Mouse (Mus musculus) CH12F3 (cell line): Measurements from ENCODE around the gene Cacul1.

ENCODE experiments used
- in situ Hi-C: fragments of 300-500 bp; cut with MboI; formaldehyde crosslinking; loops from 2 replicates; pipeline ENCODE4 v1.14.3; 2020; ENCODE audit warnings: low sequenced_read_pairs

The Cacul1 gene

DNA sequence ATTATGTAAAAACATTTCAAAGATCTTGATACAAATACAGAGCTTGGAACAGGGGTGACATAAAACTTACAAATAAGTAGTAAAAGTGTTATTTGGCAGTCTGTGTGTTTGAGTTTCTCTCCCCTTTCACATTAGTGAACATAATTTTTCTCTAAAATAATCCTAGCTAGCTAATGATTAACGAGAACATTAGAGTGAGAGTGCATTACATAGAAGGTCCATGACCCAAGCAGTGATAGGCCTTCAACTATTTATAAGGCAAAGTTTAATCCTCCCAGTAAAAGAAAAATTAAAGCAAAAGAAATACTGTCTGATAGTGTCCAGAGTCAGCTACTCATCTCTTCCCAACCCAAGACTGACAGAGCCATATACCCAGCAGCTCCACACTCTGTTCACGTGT, 48.9 kb downstream of the Cacul1 start:
- in situ Hi-C loops: no loop called here

GRCm38 (mm10) chr19:60530171-60530570, 50.7 kb downstream of the Cacul1 start:
- in situ Hi-C loops: no loop called here

GRCm38 (mm10) chr19:60529302-60529701, 51.5 kb downstream of the Cacul1 start:
- in situ Hi-C loops: no loop called here

DNA sequence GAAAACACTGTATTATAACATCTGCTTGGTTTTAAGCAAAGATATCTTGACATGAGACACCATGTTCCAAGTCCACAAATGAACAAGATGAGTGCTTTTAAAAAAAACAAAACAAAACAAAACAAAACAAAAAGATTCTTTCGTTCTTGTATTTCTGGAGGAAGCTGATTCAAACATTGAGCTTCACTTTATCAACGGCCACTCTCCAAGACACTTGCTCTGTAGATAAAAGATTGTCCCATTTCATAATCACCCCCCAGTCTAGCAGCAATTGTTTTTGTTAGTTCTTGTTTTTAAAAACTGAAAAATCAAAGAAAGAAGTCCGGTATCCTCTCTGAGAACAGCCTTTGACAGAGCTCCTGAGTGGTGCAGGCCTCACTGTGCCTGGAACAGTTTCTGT, 52.2 kb downstream of the Cacul1 start:
- in situ Hi-C loops: no loop called here

GRCm38 (mm10) chr19:60526876-60527275, 53.9 kb downstream of the Cacul1 start:
- in situ Hi-C loops: no loop called here

GRCm38 (mm10) chr19:60525086-60525485, 55.7 kb downstream of the Cacul1 start:
- in situ Hi-C loops: no loop called here

DNA sequence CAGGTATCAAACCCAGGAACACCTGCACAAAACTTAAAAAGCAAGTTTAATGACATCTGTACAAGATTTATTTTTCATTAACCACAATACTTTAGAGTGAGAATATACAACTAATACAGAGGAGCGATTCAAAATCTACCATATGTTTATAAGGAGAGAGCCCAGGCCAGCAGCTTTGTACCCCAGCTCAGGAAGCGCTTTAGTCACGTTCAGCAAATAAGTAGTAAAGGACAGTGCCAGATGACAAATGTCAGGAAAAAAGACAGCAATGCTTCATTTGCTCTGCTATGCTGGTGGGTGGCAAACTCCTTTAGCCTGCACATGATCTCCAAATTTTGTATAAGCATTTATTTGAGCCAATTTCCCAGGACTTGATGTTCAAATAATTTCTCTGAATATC, 56.1 kb downstream of the Cacul1 start:
- in situ Hi-C loops: no loop called here

DNA sequence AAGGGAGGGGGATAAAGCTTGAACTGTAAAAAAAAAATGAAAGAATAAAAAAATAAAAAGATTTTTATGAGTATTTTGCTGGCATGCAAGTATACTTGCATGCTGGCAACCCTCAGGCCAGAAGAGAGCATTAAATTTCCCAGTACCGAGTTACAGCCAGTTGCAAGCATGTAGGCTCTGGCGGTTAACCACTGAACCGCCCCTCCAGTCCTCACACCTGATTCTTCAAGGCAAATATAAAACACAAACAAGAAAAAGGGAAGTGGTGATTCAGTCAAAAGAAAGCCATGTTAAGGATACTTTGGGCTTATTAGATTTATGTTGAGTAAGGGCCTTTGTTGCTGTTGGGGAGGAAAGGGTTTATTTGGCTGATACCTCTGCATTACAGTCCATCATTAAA, 60.7 kb downstream of the Cacul1 start:
- in situ Hi-C loops: no loop called here

DNA sequence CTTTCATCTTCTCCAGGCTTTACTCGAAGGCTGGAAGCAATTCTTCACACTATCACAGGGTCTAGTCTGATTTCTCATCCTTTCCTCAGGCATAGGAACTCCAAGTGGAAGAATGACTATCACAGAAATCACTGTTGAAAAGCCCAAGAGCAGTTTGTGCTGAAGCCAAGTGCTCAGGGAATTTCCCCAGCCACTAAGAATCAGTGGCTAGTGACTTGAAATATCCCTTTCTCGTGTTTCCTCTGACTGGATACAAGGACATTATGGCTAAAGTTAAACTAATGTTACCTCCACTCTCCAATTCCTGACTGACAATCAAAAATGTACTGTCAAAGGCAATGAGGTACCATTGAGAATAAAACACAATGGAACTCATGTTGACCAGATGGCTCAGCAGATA, 65.8 kb downstream of the Cacul1 start:
- in situ Hi-C loops: no loop called here

DNA sequence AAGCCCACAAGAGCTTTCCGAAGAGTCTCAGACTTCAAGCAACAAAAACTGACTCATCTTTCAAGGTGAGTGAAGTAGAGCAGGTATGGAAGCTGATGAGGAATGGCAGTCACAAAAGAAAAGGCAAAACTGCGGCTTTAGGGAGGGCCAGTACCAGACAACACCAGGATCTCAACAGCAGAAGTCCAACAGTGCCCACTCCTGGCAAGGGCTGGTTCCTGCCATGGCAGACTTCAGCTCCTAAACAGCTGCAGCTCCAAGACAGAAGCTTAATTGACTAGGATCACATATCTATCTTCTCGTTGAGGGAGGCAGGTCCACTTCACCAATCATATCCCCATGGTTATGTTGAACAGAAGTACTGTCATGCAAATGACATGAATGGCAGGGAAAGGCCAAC, 67.4 kb downstream of the Cacul1 start:
- in situ Hi-C loops: no loop called here

- in situ Hi-C loops: no loop called here
These were observed 80.6 kb downstream of the Cacul1 start for GRCm38 (mm10) chr19:60500209-60500608.

DNA sequence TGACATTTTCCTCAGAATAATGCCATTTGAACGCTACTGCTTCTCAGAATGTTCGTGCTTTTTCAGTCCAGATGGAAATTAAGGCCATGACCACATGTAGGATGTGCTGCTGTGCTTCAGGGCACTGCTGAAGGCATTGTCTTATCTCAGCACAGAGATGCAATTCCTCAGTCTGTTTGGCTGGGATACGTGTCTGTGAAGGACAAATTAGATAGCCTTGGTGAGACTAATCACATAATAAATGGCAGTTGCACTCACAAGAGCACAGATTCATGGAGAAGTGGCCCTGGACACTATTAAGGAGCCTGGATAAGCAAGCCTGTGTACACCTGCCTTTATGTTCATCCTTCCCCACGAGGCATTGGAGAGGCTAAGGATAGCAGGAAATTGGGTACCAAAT, 83.7 kb downstream of the Cacul1 start:
- in situ Hi-C loops: no loop called here

- in situ Hi-C loops: no loop called here
These were observed 85.1 kb downstream of the Cacul1 start for GRCm38 (mm10) chr19:60495772-60496171.

- in situ Hi-C loops: no loop called here
These were observed 91.3 kb downstream of the Cacul1 start for GRCm38 (mm10) chr19:60489566-60489965.

GRCm38 (mm10) chr19:60485261-60485660, 95.6 kb downstream of the Cacul1 start:
- in situ Hi-C loops: no loop called here

GRCm38 (mm10) chr19:60478859-60479258, 102.0 kb downstream of the Cacul1 start:
- in situ Hi-C loops: no loop called here

DNA sequence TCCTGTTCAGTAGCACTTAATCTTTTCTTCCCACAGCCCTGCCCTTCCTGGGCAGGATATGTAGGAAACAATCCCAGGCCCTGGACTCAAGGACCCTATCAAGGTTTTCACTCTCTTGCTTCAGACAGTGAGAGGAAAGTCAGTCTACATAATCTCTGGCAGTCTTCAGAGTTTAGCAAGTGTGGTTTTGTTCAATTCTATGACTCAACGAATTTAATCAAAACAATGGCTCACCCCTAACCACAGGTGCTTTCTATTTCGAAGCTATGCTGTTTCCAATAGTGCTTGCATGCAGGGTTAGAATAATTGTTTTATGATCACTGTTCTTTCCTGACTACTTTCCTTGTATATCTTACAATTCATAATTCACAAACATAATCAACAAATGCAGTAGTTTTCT, 103.0 kb downstream of the Cacul1 start:
- in situ Hi-C loops: no loop called here
